Mouse (Mus musculus): ENCODE data around the gene Nfrkb. TPM values are rescaled to one million over a fixed set of nuclear protein-coding genes. Genes with fewer than 3 reads are reported as not detected.

The Nfrkb gene
- polyA plus RNA-seq, 1 experiment from 2014 or later = 23.8 TPM

DNA sequence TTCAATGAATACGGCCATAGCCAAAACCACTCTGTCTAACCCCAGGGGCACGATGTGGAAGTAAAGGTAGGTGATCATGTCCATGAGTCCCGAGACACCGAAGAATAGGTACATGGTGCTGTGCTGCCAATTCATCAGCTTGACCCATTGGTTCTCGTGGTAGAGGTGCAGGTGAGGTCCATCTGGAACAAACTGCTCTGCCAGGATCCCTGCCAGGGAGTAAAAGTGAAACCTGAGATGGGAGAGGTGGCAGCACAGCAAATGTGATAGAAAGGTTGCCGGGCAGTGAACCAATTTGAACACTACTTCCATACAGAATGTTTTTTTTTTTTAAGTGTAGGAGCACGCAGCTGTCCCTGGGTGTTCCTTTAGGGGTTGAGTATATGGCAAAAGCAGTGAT is 43.0 kb downstream of the Nfrkb start:
- 85% methylated on average over 7 of the region's 7 CpGs for WGBS
- Histone ChIP-seq H3K4me2 (replicated peaks) (no peak overlapping the region), H3K9me3 (replicated peaks) (no peaks in the 10 kb centered on the region)

GRCm38 (mm10) chr9:31430011-31430410 is 44.0 kb downstream of the Nfrkb start:
- Histone ChIP-seq H3K36me3 (no peaks in the 10 kb centered on the region), H3K27me3 (no peaks in the 10 kb centered on the region), H3K4me2 (replicated peaks) (no peak overlapping the region), H3K9ac (no peak overlapping the region), H3K27ac (replicated peaks) (no peak overlapping the region), H3K9me3 (replicated peaks) (no peaks in the 10 kb centered on the region), H3K4me3 (replicated peaks) (no peak overlapping the region), H3K4me1 (no peaks in the 10 kb centered on the region)
- no peak for ATAC-seq (ENCODE audit: insufficient number of reproducible peaks, low FRiP score, low TSS enrichment, low read depth)
- 68% methylated on average over 9 of the region's 9 CpGs for WGBS

More for the DNA sequence above, 43.0 kb downstream of the Nfrkb start:
- no peak overlapping the region for H3K9ac ChIP-seq
- no peaks in the 10 kb centered on the region for H3K27me3 ChIP-seq
- no peaks in the 10 kb centered on the region; the same call in 1 of the 2 replicates for H3K36me3 ChIP-seq
- ATAC-seq (ENCODE audit: insufficient number of reproducible peaks, low FRiP score, low TSS enrichment, low read depth) = no peak
- H3K27ac ChIP-seq (replicated peaks) = no peak overlapping the region
- H3K4me1 ChIP-seq = no peaks in the 10 kb centered on the region
- no peak overlapping the region for H3K4me3 ChIP-seq (replicated peaks)

- Histone ChIP-seq H3K4me1 (no peaks in the 10 kb centered on the region), H3K4me3 (replicated peaks) (no peak overlapping the region), H3K9me3 (replicated peaks) (no peaks in the 10 kb centered on the region), H3K27ac (replicated peaks) (no peak overlapping the region), H3K27me3 (no peaks in the 10 kb centered on the region), H3K4me2 (replicated peaks) (no peak overlapping the region), H3K9ac (no peak overlapping the region), H3K36me3 (no peaks in the 10 kb centered on the region)
- no peak for ATAC-seq (ENCODE audit: insufficient number of reproducible peaks, low FRiP score, low TSS enrichment, low read depth)
- WGBS = 76% methylated on average over 5 of the region's 5 CpGs
Observed at GRCm38 (mm10) chr9:31431751-31432150, 45.8 kb downstream of the Nfrkb start.

DNA sequence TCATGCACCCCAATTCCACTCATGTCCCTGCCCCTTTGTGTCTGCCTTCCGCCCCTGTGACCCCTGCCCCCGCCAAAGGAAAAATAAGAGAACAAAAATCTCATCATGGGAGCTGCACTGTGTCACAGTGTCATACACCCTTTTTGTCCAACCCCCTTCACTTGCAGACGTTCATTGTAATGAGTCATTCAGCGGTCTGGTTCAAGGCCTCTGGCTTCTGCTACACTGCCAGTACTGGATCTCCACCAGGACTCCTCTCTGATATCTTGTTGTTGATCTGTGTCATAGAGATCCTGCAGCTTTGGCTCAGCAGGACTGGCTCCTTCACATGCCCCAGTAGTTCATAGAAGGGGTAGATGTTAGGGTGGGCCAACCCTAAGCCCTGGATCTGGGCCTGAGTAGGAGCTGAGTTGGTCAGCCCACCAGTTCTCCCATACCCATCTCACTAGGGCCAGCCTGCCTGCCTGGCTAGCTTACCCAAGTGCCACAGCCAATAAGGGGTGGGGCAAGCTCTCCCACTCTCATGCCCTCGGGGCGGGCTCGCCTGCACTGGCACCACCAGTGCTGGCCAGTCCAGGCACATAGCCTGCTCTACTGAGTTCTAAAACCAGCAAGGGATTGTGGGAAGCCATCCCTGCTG is 46.5 kb downstream of the Nfrkb start:
- Histone ChIP-seq H3K4me3 (replicated peaks) (no peak overlapping the region), H3K9ac (no peak overlapping the region), H3K9me3 (replicated peaks) (no peaks in the 10 kb centered on the region), H3K4me1 (no peaks in the 10 kb centered on the region), H3K4me2 (replicated peaks) (no peak overlapping the region), H3K27ac (replicated peaks) (no peak overlapping the region), H3K36me3 (no peaks in the 10 kb centered on the region), H3K27me3 (no peaks in the 10 kb centered on the region)
- 70% methylated on average over 7 of the region's 7 CpGs for WGBS
- no peak for ATAC-seq (ENCODE audit: insufficient number of reproducible peaks, low FRiP score, low TSS enrichment, low read depth)

GRCm38 (mm10) chr9:31433431-31433830 is 47.4 kb downstream of the Nfrkb start:
- no peaks in the 10 kb centered on the region for H3K9me3 ChIP-seq (replicated peaks)
- H3K4me1 ChIP-seq = no peaks in the 10 kb centered on the region
- ATAC-seq (ENCODE audit: insufficient number of reproducible peaks, low FRiP score, low TSS enrichment, low read depth) = no peak
- no peak overlapping the region for H3K27ac ChIP-seq (replicated peaks)
- no peaks in the 10 kb centered on the region for H3K27me3 ChIP-seq
- H3K4me3 ChIP-seq (replicated peaks) = no peak overlapping the region
- no peak overlapping the region for H3K4me2 ChIP-seq (replicated peaks)
- H3K36me3 ChIP-seq = no peaks in the 10 kb centered on the region
- no peak overlapping the region for H3K9ac ChIP-seq
- WGBS = 78% methylated on average over 3 of the region's 3 CpGs

- no peak overlapping the region for H3K27ac ChIP-seq (replicated peaks)
- no peak overlapping the region for H3K9ac ChIP-seq
- ATAC-seq (ENCODE audit: insufficient number of reproducible peaks, low FRiP score, low TSS enrichment, low read depth) = no peak
- no peaks in the 10 kb centered on the region for H3K9me3 ChIP-seq (replicated peaks)
- no peak overlapping the region for H3K4me3 ChIP-seq (replicated peaks)
- H3K4me1 ChIP-seq = no peaks in the 10 kb centered on the region
- H3K27me3 ChIP-seq = no peaks in the 10 kb centered on the region
- H3K4me2 ChIP-seq (replicated peaks) = no peak overlapping the region
- 84% methylated on average over 8 of the region's 8 CpGs for WGBS
- H3K36me3 ChIP-seq = no peaks in the 10 kb centered on the region
Observed at GRCm38 (mm10) chr9:31435415-31435814, 49.4 kb downstream of the Nfrkb start.

DNA sequence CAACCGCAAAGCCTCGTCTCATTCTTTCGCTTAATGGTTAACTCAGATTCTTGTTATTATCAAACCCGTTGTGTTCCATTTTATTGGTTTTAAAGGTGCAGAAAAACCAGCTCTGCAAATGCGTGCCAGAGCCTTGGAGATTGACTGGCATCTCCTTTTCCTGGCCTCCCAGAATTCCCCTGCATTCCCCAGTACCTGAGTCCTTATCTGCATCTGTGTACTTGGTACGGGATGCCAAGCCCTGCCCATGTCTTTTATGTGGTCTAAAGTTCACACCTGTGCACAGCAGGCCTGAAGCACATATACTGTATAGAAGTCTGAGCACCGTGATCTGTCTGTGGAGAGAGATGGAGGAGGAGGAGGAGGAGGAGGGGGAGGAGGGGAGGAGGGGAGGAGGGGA is 51.9 kb downstream of the Nfrkb start:
- Histone ChIP-seq H3K9me3 (replicated peaks) (no peaks in the 10 kb centered on the region), H3K4me3 (replicated peaks) (no peak overlapping the region), H3K27ac (replicated peaks) (no peak overlapping the region), H3K4me1 (no peaks in the 10 kb centered on the region), H3K4me2 (replicated peaks) (no peak overlapping the region), H3K36me3 (no peaks in the 10 kb centered on the region), H3K9ac (no peak overlapping the region), H3K27me3 (no peaks in the 10 kb centered on the region)
- 69% methylated on average over 7 of the region's 7 CpGs for WGBS
- ATAC-seq (ENCODE audit: insufficient number of reproducible peaks, low FRiP score, low TSS enrichment, low read depth) = no peak

DNA sequence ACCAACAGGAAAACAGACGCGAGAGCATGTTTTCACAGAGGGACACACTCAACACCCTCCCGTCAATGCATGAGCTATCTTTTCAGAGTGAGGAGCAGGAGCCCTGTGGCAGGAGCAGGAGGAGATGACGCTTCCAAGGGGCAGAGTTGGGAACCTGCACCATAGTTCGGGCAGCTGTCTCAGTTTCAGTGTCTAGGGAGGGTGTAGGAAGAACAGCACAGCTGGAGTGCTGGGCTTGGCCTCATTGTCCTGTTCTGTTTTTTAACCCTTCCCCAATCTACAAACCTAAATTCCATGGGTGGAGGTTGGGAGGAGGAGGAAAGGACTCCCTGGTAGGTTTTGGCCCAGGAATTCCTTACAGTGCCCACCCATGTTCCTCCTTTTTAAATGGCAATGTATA is 52.8 kb downstream of the Nfrkb start:
- H3K27ac ChIP-seq (replicated peaks) = no peak overlapping the region
- no peaks in the 10 kb centered on the region for H3K9me3 ChIP-seq (replicated peaks)
- 63% methylated on average over 5 of the region's 5 CpGs for WGBS
- H3K36me3 ChIP-seq = no peaks in the 10 kb centered on the region
- H3K9ac ChIP-seq = no peak overlapping the region
- no peak overlapping the region for H3K4me2 ChIP-seq (replicated peaks)
- no peaks in the 10 kb centered on the region for H3K4me1 ChIP-seq
- no peak overlapping the region for H3K4me3 ChIP-seq (replicated peaks)
- no peaks in the 10 kb centered on the region for H3K27me3 ChIP-seq
- ATAC-seq (ENCODE audit: insufficient number of reproducible peaks, low FRiP score, low TSS enrichment, low read depth) = no peak

- H3K36me3 ChIP-seq = no peaks in the 10 kb centered on the region
- no peak overlapping the region for H3K9ac ChIP-seq
- no peak overlapping the region for H3K4me2 ChIP-seq (replicated peaks)
- H3K27ac ChIP-seq (replicated peaks) = no peak overlapping the region
- no peaks in the 10 kb centered on the region for H3K27me3 ChIP-seq
- H3K9me3 ChIP-seq (replicated peaks) = no peaks in the 10 kb centered on the region
- H3K4me3 ChIP-seq (replicated peaks) = no peak overlapping the region
- no peak for ATAC-seq (ENCODE audit: insufficient number of reproducible peaks, low FRiP score, low TSS enrichment, low read depth)
- no peaks in the 10 kb centered on the region for H3K4me1 ChIP-seq
- WGBS = 77% methylated on average over 5 of the region's 6 CpGs
Observed at GRCm38 (mm10) chr9:31439341-31439740, 53.3 kb downstream of the Nfrkb start.

DNA sequence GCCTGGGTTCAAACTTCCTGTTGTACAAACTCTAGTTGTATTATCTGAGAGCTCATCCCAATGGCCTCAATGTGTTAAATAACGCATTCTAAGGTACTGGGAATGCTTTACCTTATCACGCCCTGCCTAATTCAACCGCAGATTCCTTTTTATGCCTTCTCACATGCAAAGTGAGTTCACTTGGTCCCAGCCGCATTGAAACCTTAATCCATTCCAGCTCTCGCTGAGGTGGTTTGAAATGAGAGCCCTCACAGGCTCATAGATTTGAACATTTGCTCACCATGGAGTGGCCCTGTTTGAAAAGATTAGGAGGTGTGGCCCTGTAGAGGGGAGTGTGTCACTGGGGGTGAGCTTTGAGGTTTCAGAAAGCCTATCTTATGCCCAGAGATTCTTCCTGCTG is 54.4 kb downstream of the Nfrkb start:
- Histone ChIP-seq H3K27me3 (no peaks in the 10 kb centered on the region), H3K4me1 (no peaks in the 10 kb centered on the region), H3K4me2 (replicated peaks) (no peak overlapping the region), H3K4me3 (replicated peaks) (no peak overlapping the region), H3K36me3 (no peaks in the 10 kb centered on the region), H3K27ac (replicated peaks) (no peak overlapping the region), H3K9me3 (replicated peaks) (no peaks in the 10 kb centered on the region), H3K9ac (no peak overlapping the region)
- 78% methylated on average over 5 of the region's 5 CpGs for WGBS
- no peak for ATAC-seq (ENCODE audit: insufficient number of reproducible peaks, low FRiP score, low TSS enrichment, low read depth)

DNA sequence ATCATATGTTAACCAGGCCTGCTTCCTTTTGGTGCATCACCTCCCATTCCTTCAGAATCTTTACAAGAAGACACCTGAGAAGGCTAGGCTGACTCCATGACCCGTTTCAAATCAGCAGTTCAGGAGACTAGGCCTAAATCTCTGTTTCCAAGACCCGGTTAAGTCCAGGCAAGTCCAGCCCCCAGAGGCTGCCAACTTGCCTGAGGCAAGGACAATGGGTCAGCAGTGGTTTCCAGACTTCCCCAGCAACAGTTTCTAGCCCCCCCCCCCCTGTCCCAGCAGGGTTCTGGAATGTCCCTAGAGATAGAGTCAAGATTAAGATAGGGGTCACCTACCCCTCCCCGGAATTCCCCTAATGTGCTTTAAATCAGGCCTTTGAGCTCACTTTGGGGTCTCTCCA is 55.5 kb downstream of the Nfrkb start:
- ATAC-seq (ENCODE audit: insufficient number of reproducible peaks, low FRiP score, low TSS enrichment, low read depth) = no peak
- no peaks in the 10 kb centered on the region for H3K9me3 ChIP-seq (replicated peaks)
- H3K4me2 ChIP-seq (replicated peaks) = no peak overlapping the region
- no peaks in the 10 kb centered on the region for H3K27me3 ChIP-seq
- no peak overlapping the region for H3K27ac ChIP-seq (replicated peaks)
- WGBS = 71% methylated on average over 3 of the region's 3 CpGs
- H3K9ac ChIP-seq = no peak overlapping the region
- no peaks in the 10 kb centered on the region for H3K4me1 ChIP-seq
- no peaks in the 10 kb centered on the region for H3K36me3 ChIP-seq
- H3K4me3 ChIP-seq (replicated peaks) = no peak overlapping the region

GRCm38 (mm10) chr9:31444236-31444635 is 58.2 kb downstream of the Nfrkb start:
- no peaks in the 10 kb centered on the region for H3K36me3 ChIP-seq
- no peak overlapping the region for H3K27ac ChIP-seq (replicated peaks)
- H3K4me3 ChIP-seq (replicated peaks) = no peak overlapping the region
- H3K27me3 ChIP-seq = no peaks in the 10 kb centered on the region
- H3K9me3 ChIP-seq (replicated peaks) = no peaks in the 10 kb centered on the region
- 57% methylated on average over 8 of the region's 8 CpGs for WGBS
- H3K9ac ChIP-seq = no peak overlapping the region
- H3K4me2 ChIP-seq (replicated peaks) = no peak overlapping the region
- no peaks in the 10 kb centered on the region for H3K4me1 ChIP-seq
- ATAC-seq (ENCODE audit: insufficient number of reproducible peaks, low FRiP score, low TSS enrichment, low read depth) = no peak

Measured in embryonic facial prominence, embryonic 15.5 days (tissue).